In the genomic region with DNA sequence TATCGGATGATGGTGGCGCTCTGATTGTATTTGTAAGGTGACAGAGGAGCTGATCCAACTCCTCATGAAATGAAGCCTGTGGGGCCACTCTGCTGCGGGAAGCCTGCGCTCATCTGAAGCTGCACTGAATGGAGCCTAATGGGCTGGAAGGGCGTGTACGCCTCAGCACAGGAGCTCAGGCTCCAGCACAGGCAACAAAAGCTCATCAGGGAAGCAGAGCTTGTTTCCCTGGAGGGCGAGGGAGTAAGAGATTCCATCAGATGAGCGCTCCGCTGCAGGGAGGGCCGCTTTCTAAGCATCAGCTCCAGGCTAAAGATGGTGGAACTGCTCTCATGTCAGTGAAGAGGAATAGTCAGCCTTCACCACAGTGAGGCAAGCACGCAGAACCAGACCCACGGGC, we compare ENCODE assay signal across 16 mouse cellular contexts. TPM values are rescaled to one million over a fixed set of nuclear protein-coding genes. Genes with fewer than 3 reads are reported as not detected.
DNase-seq lines count a peak whose midpoint lies in the region; ATAC-seq and TF ChIP-seq lines count a peak whose summit lies in the region.
"Had no signal": no experiment of that assay in that cellular context is flagged by ENCODE, and none has a peak within 500 bp of the region (broad histone marks: within the 10 kb centered on the region; RNA-seq: fewer than 3 reads in every experiment).

No protein-coding gene starts in this region.

- no peak for ATAC-seq in heart, embryonic 11.5 days (replicated peaks; ENCODE audit: insufficient number of reproducible peaks, low FRiP score, low TSS enrichment)
- ATAC-seq in forebrain, postnatal 0 days = peak; percentile 27
- ATAC-seq in midbrain, postnatal 0 days (ENCODE audit: low FRiP score) = no peak

- no peak for TF ChIP-seq CTCF in forebrain, postnatal 0 days (IDR thresholded peaks at IDR 0.05; ENCODE audit: low read depth)
- TF ChIP-seq CTCF in midbrain, postnatal 0 days (IDR thresholded peaks at IDR 0.05) = no peak

- H3K4me2 ChIP-seq in heart, embryonic 11.5 days = no peak overlapping the region
- H3K4me2 ChIP-seq in forebrain, postnatal 0 days (ENCODE audit: low read depth) = no peak overlapping the region
- no peak overlapping the region for H3K4me2 ChIP-seq in midbrain, postnatal 0 days (ENCODE audit: low read depth, low read length, poor library complexity, severe bottlenecking)
- H3K4me2 ChIP-seq: embryonic facial prominence, embryonic 12.5 days; heart, embryonic 15.5 days; liver, embryonic 13.5 days had no signal

- DNase-seq in heart, postnatal 36 days = no peak
- peak; percentile 77 for DNase-seq in ZHBTc4 (ENCODE audit: low read depth, low spot score)
- no peak for DNase-seq in forebrain, postnatal 0 days
- DNase-seq in midbrain, postnatal 0 days (ENCODE audit: low spot score) = peak; percentile 22
- DNase-seq in thymus, postnatal 36 days = no peak
- no peak for DNase-seq in right cerebral cortex, postnatal 10 days (ENCODE audit: low spot score in 2 of 2)
- no peak for DNase-seq in left cerebral cortex, postnatal 10 days (ENCODE audit: extremely low spot score in 1 of 2, low spot score in 2 of 2)
- DNase-seq: adrenal gland, postnatal 10 days; cerebellum, adult 11 months; kidney, adult 2 months; liver, embryonic 13.5 days; lung, postnatal 4 days had no signal

- H3K4me3 ChIP-seq in heart, embryonic 11.5 days (ENCODE audit: low read depth, low read length) = no peak overlapping the region
- H3K4me3 ChIP-seq in forebrain, postnatal 0 days (ENCODE audit: low read depth, low read length) = no peak overlapping the region
- H3K4me3 ChIP-seq in midbrain, postnatal 0 days (ENCODE audit: low read depth, low read length) = no peak overlapping the region
- H3K4me3 ChIP-seq: embryonic facial prominence, embryonic 12.5 days; heart, embryonic 15.5 days; liver, embryonic 13.5 days; myocyte had no signal

- 60% methylated on average over 12 of the region's 12 CpGs for WGBS in heart, embryonic 11.5 days (ENCODE audit: insufficient replicate concordance)
- 19% methylated on average over 12 of the region's 12 CpGs for whole genome bisulfite sequencing in forebrain, postnatal 0 days
- WGBS in midbrain, postnatal 0 days = 29% methylated on average over 12 of the region's 12 CpGs

- H3K36me3 ChIP-seq in heart, embryonic 11.5 days (ENCODE audit: control insufficient read depth, insufficient read depth, low read length) = peaks cover 15% of the 10 kb centered on the region
- peaks cover 57% of the 10 kb centered on the region for H3K36me3 ChIP-seq in forebrain, postnatal 0 days (ENCODE audit: insufficient read depth)
- H3K36me3 ChIP-seq in midbrain, postnatal 0 days (ENCODE audit: insufficient read depth, low read length) = peaks cover 51% of the 10 kb centered on the region

- H3K9me3 ChIP-seq in heart, embryonic 11.5 days (replicated peaks; ENCODE audit: control insufficient read depth, low read length) = no peaks in the 10 kb centered on the region
- H3K9me3 ChIP-seq in forebrain, postnatal 0 days (ENCODE audit: low read length) = no peaks in the 10 kb centered on the region
- H3K9me3 ChIP-seq in midbrain, postnatal 0 days (ENCODE audit: low read length) = no peaks in the 10 kb centered on the region
- H3K9me3 ChIP-seq: embryonic facial prominence, embryonic 12.5 days; heart, embryonic 15.5 days; liver, embryonic 13.5 days had no signal

- no peak overlapping the region for H3K9ac ChIP-seq in heart, embryonic 11.5 days (ENCODE audit: low read depth, low read length)
- H3K9ac ChIP-seq in forebrain, postnatal 0 days = no peak overlapping the region
- H3K9ac ChIP-seq in midbrain, postnatal 0 days (replicated peaks; ENCODE audit: low read length, poor library complexity, severe bottlenecking) = no peak overlapping the region
- H3K9ac ChIP-seq: embryonic facial prominence, embryonic 12.5 days; heart, embryonic 15.5 days; liver, embryonic 13.5 days had no signal

- no peaks in the 10 kb centered on the region for H3K27me3 ChIP-seq in heart, embryonic 11.5 days (ENCODE audit: control insufficient read depth, insufficient read depth, low read length)
- H3K27me3 ChIP-seq in forebrain, postnatal 0 days (ENCODE audit: insufficient read depth, low read length) = no peaks in the 10 kb centered on the region
- no peaks in the 10 kb centered on the region for H3K27me3 ChIP-seq in midbrain, postnatal 0 days (ENCODE audit: insufficient read depth, low read length)
- H3K27me3 ChIP-seq: embryonic facial prominence, embryonic 12.5 days; heart, embryonic 15.5 days; liver, embryonic 13.5 days had no signal

- intact Hi-C loops in heart, postnatal 36 days (cut with DNase I) = no loop called here
- intact Hi-C loops in left cerebral cortex, postnatal 10 days (cut with DNase I) = loop anchor here (10.0 kb wide), 1 partner anchor 287 kb away; the partner anchor contains the start of gene Pds5a

- 0 out of 2 replicates have a peak overlapping the region, but pooled peaks have one; percentile 2 for H3K27ac ChIP-seq in heart, embryonic 11.5 days (ENCODE audit: low read depth, low read length)
- no peak overlapping the region for H3K27ac ChIP-seq in forebrain, postnatal 0 days (ENCODE audit: low read depth, low read length)
- peak overlapping the region; percentile 6; the same call in 1 of the 2 replicates for H3K27ac ChIP-seq in midbrain, postnatal 0 days (ENCODE audit: low read depth, low read length)
- H3K27ac ChIP-seq: embryonic facial prominence, embryonic 12.5 days; heart, embryonic 15.5 days; liver, embryonic 13.5 days had no signal

- H3K4me1 ChIP-seq in heart, embryonic 11.5 days (ENCODE audit: control insufficient read depth, insufficient read depth, low read length) = no peaks in the 10 kb centered on the region
- H3K4me1 ChIP-seq in forebrain, postnatal 0 days (ENCODE audit: insufficient read depth) = no peaks in the 10 kb centered on the region
- no peaks in the 10 kb centered on the region for H3K4me1 ChIP-seq in midbrain, postnatal 0 days (ENCODE audit: insufficient read depth, low read length)
- H3K4me1 ChIP-seq: embryonic facial prominence, embryonic 12.5 days; heart, embryonic 15.5 days; liver, embryonic 13.5 days had no signal

RNA-seq across cellular contexts. Expression of gene Lias, which starts 16.7 kb away (rescaled TPM):
- polyA plus RNA-seq in heart, embryonic 11.5 days (2014; fragmentation: Nextera tagmentation; extraction: Ambion mirVana) = 55.2 and 56.2 TPM in 2 replicates
- total RNA-seq in heart, postnatal 36 days (2021) = 10 to 100 TPM; 54.8 to 55.8 TPM
- total RNA-seq in forebrain, postnatal 0 days (2014; rRNA removed) = 35.6 and 41.5 TPM in 2 replicates
- 66.4 and 66.5 TPM in 2 replicates for polyA plus RNA-seq in forebrain, postnatal 0 days (2015; fragmentation: Nextera tagmentation; extraction: Ambion mirVana)
- 18.6 and 34.3 TPM in 2 replicates for total RNA-seq in midbrain, postnatal 0 days (2014; rRNA removed)
- polyA plus RNA-seq in midbrain, postnatal 0 days (2015; fragmentation: Nextera tagmentation; extraction: Ambion mirVana) = 66.2 and 68.4 TPM in 2 replicates
- total RNA-seq in left cerebral cortex, postnatal 10 days (2021) = 10 to 100 TPM; 36.4 to 37.3 TPM

RNA-seq across cellular contexts. Expression of gene Rpl9, which starts 16.7 kb away (rescaled TPM):
- polyA plus RNA-seq in heart, embryonic 11.5 days (2014; fragmentation: Nextera tagmentation; extraction: Ambion mirVana) = 708 and 716 TPM in 2 replicates
- total RNA-seq in heart, postnatal 36 days (2021) = 100 to 1,000 TPM; 645 to 671 TPM
- 1,175 and 1,405 TPM in 2 replicates for total RNA-seq in forebrain, postnatal 0 days (2014; rRNA removed)
- polyA plus RNA-seq in forebrain, postnatal 0 days (2015; fragmentation: Nextera tagmentation; extraction: Ambion mirVana) = 694 and 787 TPM in 2 replicates
- 896 and 1,170 TPM in 2 replicates for total RNA-seq in midbrain, postnatal 0 days (2014; rRNA removed)
- polyA plus RNA-seq in midbrain, postnatal 0 days (2015; fragmentation: Nextera tagmentation; extraction: Ambion mirVana) = 615 and 622 TPM in 2 replicates
- total RNA-seq in left cerebral cortex, postnatal 10 days (2021) = 100 to 1,000 TPM; 665 to 666 TPM

RNA-seq across cellular contexts. Expression of gene Ugdh, which starts 27.8 kb away (rescaled TPM):
- 91.0 and 94.9 TPM in 2 replicates for polyA plus RNA-seq in heart, embryonic 11.5 days (2014; fragmentation: Nextera tagmentation; extraction: Ambion mirVana)
- total RNA-seq in heart, postnatal 36 days (2021) = 10 to 100 TPM; 15.0 to 15.2 TPM
- total RNA-seq in forebrain, postnatal 0 days (2014; rRNA removed) = 28.0 TPM in 2 replicates
- 29.6 and 33.5 TPM in 2 replicates for polyA plus RNA-seq in forebrain, postnatal 0 days (2015; fragmentation: Nextera tagmentation; extraction: Ambion mirVana)
- total RNA-seq in midbrain, postnatal 0 days (2014; rRNA removed) = 17.4 and 24.9 TPM in 2 replicates
- polyA plus RNA-seq in midbrain, postnatal 0 days (2015; fragmentation: Nextera tagmentation; extraction: Ambion mirVana) = 28.7 and 29.6 TPM in 2 replicates
- total RNA-seq in left cerebral cortex, postnatal 10 days (2021) = 10 to 100 TPM; 29.3 to 30.1 TPM

RNA-seq across cellular contexts. Expression of gene Klb, which starts 59.9 kb away (rescaled TPM):
- 0.07 and 0.29 TPM in 2 replicates for polyA plus RNA-seq in heart, embryonic 11.5 days (2014; fragmentation: Nextera tagmentation; extraction: Ambion mirVana)
- total RNA-seq in heart, postnatal 36 days (2021) = under 1 TPM; 0.14 to 0.36 TPM
- 0.08 and 0.29 TPM in 2 replicates for total RNA-seq in forebrain, postnatal 0 days (2014; rRNA removed)
- polyA plus RNA-seq in forebrain, postnatal 0 days (2015; fragmentation: Nextera tagmentation; extraction: Ambion mirVana) = 0.05 TPM in 1 of 2 replicates, not detected in the other
- total RNA-seq in midbrain, postnatal 0 days (2014; rRNA removed) = 0.11 TPM in 1 of 2 replicates, not detected in the other
- polyA plus RNA-seq in midbrain, postnatal 0 days (2015; fragmentation: Nextera tagmentation; extraction: Ambion mirVana) = 0.10 and 0.12 TPM in 2 replicates
- total RNA-seq in left cerebral cortex, postnatal 10 days (2021) = under 1 TPM; 0.36 to 0.39 TPM
- polyA plus RNA-seq: heart, embryonic 15.5 days had no signal

Comparison
In these comparisons a context has a peak if more than half of its experiments do, and no peak if none do; other contexts are left out.
1. DNase-seq: peak in ZHBTc4 (single experiment) and midbrain, postnatal 0 days (single experiment); none in heart, postnatal 36 days (0 of 2), forebrain, postnatal 0 days (single experiment), thymus, postnatal 36 days (0 of 2), right cerebral cortex, postnatal 10 days (0 of 2) and left cerebral cortex, postnatal 10 days (0 of 2).